Mouse (Mus musculus): ENCODE results near the gene Olfr809. TPM values are rescaled to one million over a fixed set of nuclear protein-coding genes. Genes with fewer than 3 reads are reported as not detected.

Olfr809 gene
- not detected in 2 replicates for polyA plus RNA-seq (2016; fragmentation: Nextera tagmentation; extraction: Ambion mirVana)

DNA sequence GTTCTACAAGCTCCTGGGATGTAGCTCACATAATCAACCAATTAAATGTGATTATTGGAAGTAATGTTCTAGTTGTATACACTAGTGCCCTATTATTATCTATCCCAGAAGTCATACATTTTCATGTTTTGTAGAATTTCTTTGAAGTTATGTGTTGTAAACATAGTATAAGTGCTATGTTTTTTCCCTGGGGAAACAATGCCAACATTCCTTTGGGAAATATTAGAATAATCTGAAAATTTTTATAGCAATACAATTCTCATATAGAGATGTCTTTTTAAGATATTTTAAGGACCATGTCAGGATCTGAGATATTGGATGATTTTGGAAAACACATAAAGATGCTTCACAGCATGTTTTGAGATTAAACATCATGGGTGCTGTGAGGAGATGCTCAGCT lies at the start of gene Olfr809:
TSS of gene Olfr809 (plus strand) at position 301 of the 400 bp plus-strand sequence.
- DNase-seq (ENCODE audit: extremely low spot score, low spot score): no peak
- Histone ChIP-seq H3K36me3 (replicated peaks) (no peaks in the 10 kb centered on the region), H3K9me3 (no peaks in the 10 kb centered on the region), H3K27me3 (ENCODE audit: poor library complexity, severe bottlenecking) (no peaks in the 10 kb centered on the region), H3K4me1 (no peaks in the 10 kb centered on the region), H3K27ac (no peak within 1 kb of the TSS), H3K4me3 (no peak within 1 kb of the TSS)

DNA sequence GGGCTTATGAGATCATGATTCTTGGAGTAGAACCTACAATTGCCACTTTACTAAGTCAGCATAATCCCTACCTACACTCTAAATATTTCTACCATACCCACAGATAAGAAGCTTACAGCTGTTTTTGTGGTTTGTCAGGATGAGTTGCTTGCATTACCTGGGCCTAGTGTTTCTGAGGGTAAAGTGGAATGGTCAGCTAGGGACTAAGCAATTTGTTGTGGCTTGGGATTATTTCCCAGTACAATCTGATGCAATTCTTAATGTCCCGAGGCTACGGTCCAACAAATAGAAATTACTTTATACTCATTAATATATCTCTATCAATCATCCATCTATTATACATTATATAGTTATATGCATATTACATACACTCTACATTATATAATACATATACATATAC lies 45.2 kb upstream of the Olfr809 start, which contains the start of gene Olfr805:
TSS of gene Olfr805 (minus strand) at position 101 of the 400 bp plus-strand sequence.
- H3K36me3 ChIP-seq (replicated peaks): no peaks in the 10 kb centered on the region
- no peaks in the 10 kb centered on the region for H3K4me1 ChIP-seq
- no peak within 1 kb of the TSS for H3K4me3 ChIP-seq
- no peak within 1 kb of the TSS for H3K27ac ChIP-seq
- 98% methylated on average over 2 of the region's 2 CpGs for WGBS
- DNase-seq (ENCODE audit: extremely low spot score, low spot score): no peak
- no peaks in the 10 kb centered on the region for H3K27me3 ChIP-seq (ENCODE audit: poor library complexity, severe bottlenecking)
- no peaks in the 10 kb centered on the region for H3K9me3 ChIP-seq

DNA sequence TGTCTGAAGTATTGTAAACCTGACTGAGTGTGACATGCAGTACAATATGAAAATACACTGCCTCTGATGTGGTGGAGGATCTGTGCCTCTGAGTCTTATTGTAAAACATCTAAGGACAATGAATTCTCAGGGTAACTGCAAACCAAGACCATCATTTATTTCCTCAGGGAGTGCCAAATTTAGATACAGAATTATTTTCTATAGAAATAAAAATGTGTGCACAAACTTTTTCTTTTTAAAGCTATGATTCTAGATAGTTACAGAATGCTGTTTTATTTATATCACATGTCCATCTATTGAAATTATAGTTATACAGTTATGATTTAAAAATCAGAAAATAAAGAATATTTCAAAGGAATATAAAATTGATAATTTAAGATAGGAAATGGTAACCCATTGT lies 32.6 kb upstream of the Olfr809 start, which contains the start of gene Olfr806:
TSS of gene Olfr806 (minus strand) at position 101 of the 400 bp plus-strand sequence.
- H3K4me3 ChIP-seq: no peak within 1 kb of the TSS
- no peaks in the 10 kb centered on the region for H3K27me3 ChIP-seq (ENCODE audit: poor library complexity, severe bottlenecking)
- no peaks in the 10 kb centered on the region for H3K36me3 ChIP-seq (replicated peaks)
- no peak within 1 kb of the TSS for H3K27ac ChIP-seq
- DNase-seq (ENCODE audit: extremely low spot score, low spot score): no peak
- H3K9me3 ChIP-seq: no peaks in the 10 kb centered on the region
- no peaks in the 10 kb centered on the region for H3K4me1 ChIP-seq

DNA sequence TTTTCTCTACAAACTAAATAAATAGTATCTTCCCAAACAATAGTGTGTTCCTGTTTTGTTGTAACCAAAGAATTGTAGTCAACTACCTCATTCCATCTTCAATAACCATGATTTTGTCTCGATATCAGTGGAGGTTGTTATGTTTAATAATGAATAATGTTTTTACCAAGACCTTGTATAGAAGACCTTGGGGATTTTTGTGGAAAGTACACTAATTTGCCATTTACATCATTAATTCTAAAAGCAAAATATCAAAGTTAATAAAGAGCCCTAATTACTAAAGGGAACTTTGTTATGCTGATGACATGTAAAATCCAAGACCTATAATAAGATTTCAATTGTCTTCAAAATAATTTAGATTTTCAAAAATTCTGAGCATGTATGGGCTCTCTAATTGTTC lies 16.7 kb upstream of the Olfr809 start, which contains the start of gene Olfr807:
TSS of gene Olfr807 (minus strand) at position 101 of the 400 bp plus-strand sequence.
- no peaks in the 10 kb centered on the region for H3K4me1 ChIP-seq
- DNase-seq (ENCODE audit: extremely low spot score, low spot score): no peak
- no peak within 1 kb of the TSS for H3K4me3 ChIP-seq
- no peaks in the 10 kb centered on the region for H3K27me3 ChIP-seq (ENCODE audit: poor library complexity, severe bottlenecking)
- H3K9me3 ChIP-seq: no peaks in the 10 kb centered on the region
- no peaks in the 10 kb centered on the region for H3K36me3 ChIP-seq (replicated peaks)
- WGBS: 88% methylated on average over 1 of the region's 1 CpGs
- no peak within 1 kb of the TSS for H3K27ac ChIP-seq

DNA sequence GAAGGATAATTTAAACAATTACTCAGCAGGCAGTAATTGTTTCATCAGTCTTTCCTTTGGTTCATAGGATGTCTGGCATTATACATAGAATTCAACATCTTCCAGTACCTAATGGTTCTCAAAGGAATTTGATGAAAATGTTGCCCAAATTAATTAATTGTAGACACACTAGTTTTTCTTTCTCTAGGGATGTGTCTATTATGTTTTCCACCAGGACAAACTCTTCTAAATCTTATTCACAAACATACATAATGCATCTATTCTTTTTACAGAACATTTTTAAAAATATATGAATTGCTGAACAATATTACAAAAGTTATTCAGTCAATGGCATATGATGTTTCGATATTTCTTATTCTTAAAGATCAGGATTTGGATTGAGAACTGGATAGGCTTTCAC lies 9.3 kb upstream of the Olfr809 start, which contains the start of gene Olfr808:
TSS of gene Olfr808 (plus strand) at position 301 of the 400 bp plus-strand sequence.
- Histone ChIP-seq H3K27me3 (ENCODE audit: poor library complexity, severe bottlenecking) (no peaks in the 10 kb centered on the region), H3K27ac (no peak within 1 kb of the TSS), H3K9me3 (no peaks in the 10 kb centered on the region), H3K4me1 (no peaks in the 10 kb centered on the region), H3K36me3 (replicated peaks) (no peaks in the 10 kb centered on the region), H3K4me3 (no peak within 1 kb of the TSS)
- WGBS: 89% methylated on average over 1 of the region's 1 CpGs
- no peak for DNase-seq (ENCODE audit: extremely low spot score, low spot score)

DNA sequence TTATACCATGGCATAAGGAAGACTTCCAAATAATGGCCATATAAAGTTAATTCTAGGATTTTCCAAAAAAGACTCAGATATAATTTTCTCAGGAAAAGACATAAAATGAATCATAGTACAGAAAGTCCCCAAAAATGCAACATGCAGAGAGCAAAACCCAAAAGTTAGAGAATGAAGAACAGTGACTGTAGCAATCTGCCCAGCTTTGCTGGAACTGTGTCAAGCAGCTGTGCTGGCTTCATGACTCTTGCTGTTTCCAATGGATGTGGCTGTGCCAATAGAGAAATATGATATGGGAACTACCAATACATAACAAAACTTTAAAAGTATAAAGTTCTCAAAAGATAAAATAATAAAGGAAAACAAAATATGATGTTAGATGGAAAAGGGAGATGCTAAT lies 3.7 kb downstream of the Olfr809 start:
- Histone ChIP-seq H3K4me3 (no peak overlapping the region), H3K27ac (no peak overlapping the region), H3K4me1 (no peaks in the 10 kb centered on the region), H3K27me3 (ENCODE audit: poor library complexity, severe bottlenecking) (no peaks in the 10 kb centered on the region), H3K9me3 (no peaks in the 10 kb centered on the region), H3K36me3 (replicated peaks) (no peaks in the 10 kb centered on the region)
- DNase-seq (ENCODE audit: extremely low spot score, low spot score): no peak

DNA sequence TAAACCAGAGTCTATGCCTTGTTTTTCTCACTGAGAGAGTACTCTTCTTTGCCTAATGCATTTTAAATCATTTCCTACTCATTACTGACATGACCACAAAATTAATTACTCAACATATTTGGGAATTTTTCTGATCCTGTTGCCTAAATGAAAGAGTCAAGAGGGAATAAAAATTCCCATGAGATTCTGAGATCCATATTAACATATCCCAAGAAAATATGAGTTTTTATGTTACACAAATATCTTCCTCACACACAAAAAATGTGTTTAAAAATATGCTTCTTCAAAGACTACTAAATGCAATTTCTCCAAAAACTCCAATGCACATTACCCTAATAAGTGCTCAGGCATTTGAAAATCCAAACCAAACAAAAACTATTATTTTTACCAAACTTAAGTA lies 20.4 kb downstream of the Olfr809 start, which contains the start of gene Olfr810:
TSS of gene Olfr810 (minus strand) at position 101 of the 400 bp plus-strand sequence.
- H3K27me3 ChIP-seq (ENCODE audit: poor library complexity, severe bottlenecking): no peaks in the 10 kb centered on the region
- no peak within 1 kb of the TSS for H3K4me3 ChIP-seq
- H3K27ac ChIP-seq: no peak within 1 kb of the TSS
- no peaks in the 10 kb centered on the region for H3K4me1 ChIP-seq
- H3K36me3 ChIP-seq (replicated peaks): no peaks in the 10 kb centered on the region
- H3K9me3 ChIP-seq: no peaks in the 10 kb centered on the region
- DNase-seq (ENCODE audit: extremely low spot score, low spot score): no peak

DNA sequence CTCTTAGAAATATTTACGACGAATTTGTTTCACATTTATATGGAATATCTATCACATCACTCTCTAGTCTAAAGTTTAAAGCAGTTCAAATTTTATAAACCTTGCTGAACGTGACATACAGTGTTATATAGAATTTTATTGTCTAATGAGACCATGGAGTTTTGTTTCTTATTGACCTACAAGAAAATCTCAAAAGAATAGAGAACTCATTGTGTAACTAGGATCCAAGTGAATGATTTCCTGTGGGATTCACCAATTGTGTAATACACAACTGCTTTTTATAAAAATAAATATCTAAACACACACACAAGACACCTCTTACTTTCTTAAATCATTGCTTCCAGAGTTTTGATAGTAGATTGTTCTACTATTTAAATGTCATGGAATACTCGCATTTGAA lies 29.9 kb downstream of the Olfr809 start, which contains the start of gene Olfr811:
TSS of gene Olfr811 (minus strand) at position 101 of the 400 bp plus-strand sequence.
- no peak within 1 kb of the TSS for H3K27ac ChIP-seq
- DNase-seq (ENCODE audit: extremely low spot score, low spot score): no peak
- no peaks in the 10 kb centered on the region for H3K9me3 ChIP-seq
- H3K4me3 ChIP-seq: no peak within 1 kb of the TSS
- WGBS: 88% methylated on average over 4 of the region's 4 CpGs
- no peaks in the 10 kb centered on the region for H3K36me3 ChIP-seq (replicated peaks)
- H3K4me1 ChIP-seq: no peaks in the 10 kb centered on the region
- H3K27me3 ChIP-seq (ENCODE audit: poor library complexity, severe bottlenecking): no peaks in the 10 kb centered on the region

Small RNA genes within 50 kb of the gene (microRNA-seq; reads per million reads assigned to microRNA genes)
- gene Gm24485: not detected

Other genes starting within 250 kb of the Olfr809 start
- gene Olfr792, start 235.5 kb upstream of the Olfr809 start, polyA plus RNA-seq (2016; fragmentation: Nextera tagmentation; extraction: Ambion mirVana): not detected in 2 replicates
- not detected in 2 replicates for gene Olfr794, start 207.0 kb upstream of the Olfr809 start, polyA plus RNA-seq (2016; fragmentation: Nextera tagmentation; extraction: Ambion mirVana)
- gene Olfr796, start 162.1 kb upstream of the Olfr809 start, polyA plus RNA-seq (2016; fragmentation: Nextera tagmentation; extraction: Ambion mirVana): not detected in 2 replicates
- not detected in 2 replicates for gene Olfr798, start 146.7 kb upstream of the Olfr809 start, polyA plus RNA-seq (2016; fragmentation: Nextera tagmentation; extraction: Ambion mirVana)
- gene Olfr799, start 137.2 kb upstream of the Olfr809 start, polyA plus RNA-seq (2016; fragmentation: Nextera tagmentation; extraction: Ambion mirVana): not detected in 2 replicates
- not detected in 2 replicates for gene Olfr800, start 116.9 kb upstream of the Olfr809 start, polyA plus RNA-seq (2016; fragmentation: Nextera tagmentation; extraction: Ambion mirVana)
- gene Olfr801, start 100.8 kb upstream of the Olfr809 start, polyA plus RNA-seq (2016; fragmentation: Nextera tagmentation; extraction: Ambion mirVana): not detected in 2 replicates
- not detected in 2 replicates for gene Olfr802, start 86.5 kb upstream of the Olfr809 start, polyA plus RNA-seq (2016; fragmentation: Nextera tagmentation; extraction: Ambion mirVana)
- not detected in 2 replicates for gene Olfr803, start 80.4 kb upstream of the Olfr809 start, polyA plus RNA-seq (2016; fragmentation: Nextera tagmentation; extraction: Ambion mirVana)
- not detected in 2 replicates for gene Olfr804, start 71.4 kb upstream of the Olfr809 start, polyA plus RNA-seq (2016; fragmentation: Nextera tagmentation; extraction: Ambion mirVana)
- not detected in 2 replicates for gene Olfr805, start 45.3 kb upstream of the Olfr809 start, polyA plus RNA-seq (2016; fragmentation: Nextera tagmentation; extraction: Ambion mirVana)
- gene Olfr806, start 32.7 kb upstream of the Olfr809 start, polyA plus RNA-seq (2016; fragmentation: Nextera tagmentation; extraction: Ambion mirVana): not detected in 2 replicates
- gene Olfr807, start 16.8 kb upstream of the Olfr809 start, polyA plus RNA-seq (2016; fragmentation: Nextera tagmentation; extraction: Ambion mirVana): not detected in 2 replicates
- gene Olfr808, start 9.2 kb upstream of the Olfr809 start, polyA plus RNA-seq (2016; fragmentation: Nextera tagmentation; extraction: Ambion mirVana): not detected in 2 replicates
- gene Olfr810, start 20.3 kb downstream of the Olfr809 start, polyA plus RNA-seq (2016; fragmentation: Nextera tagmentation; extraction: Ambion mirVana): not detected in 2 replicates
- gene Olfr811, start 29.8 kb downstream of the Olfr809 start, polyA plus RNA-seq (2016; fragmentation: Nextera tagmentation; extraction: Ambion mirVana): not detected in 2 replicates
- not detected in 2 replicates for gene Olfr812, start 71.5 kb downstream of the Olfr809 start, polyA plus RNA-seq (2016; fragmentation: Nextera tagmentation; extraction: Ambion mirVana)
- not detected in 2 replicates for gene Olfr813, start 80.7 kb downstream of the Olfr809 start, polyA plus RNA-seq (2016; fragmentation: Nextera tagmentation; extraction: Ambion mirVana)
- gene Olfr814, start 105.2 kb downstream of the Olfr809 start, polyA plus RNA-seq (2016; fragmentation: Nextera tagmentation; extraction: Ambion mirVana): not detected in 2 replicates
- not detected in 2 replicates for gene Olfr815, start 131.2 kb downstream of the Olfr809 start, polyA plus RNA-seq (2016; fragmentation: Nextera tagmentation; extraction: Ambion mirVana)
- gene Olfr816, start 141.0 kb downstream of the Olfr809 start, polyA plus RNA-seq (2016; fragmentation: Nextera tagmentation; extraction: Ambion mirVana): not detected in 2 replicates
- gene Olfr818, start 174.5 kb downstream of the Olfr809 start, polyA plus RNA-seq (2016; fragmentation: Nextera tagmentation; extraction: Ambion mirVana): not detected in 2 replicates
- not detected in 2 replicates for gene Olfr819, start 192.6 kb downstream of the Olfr809 start, polyA plus RNA-seq (2016; fragmentation: Nextera tagmentation; extraction: Ambion mirVana)
- gene Olfr247, start 201.5 kb downstream of the Olfr809 start, polyA plus RNA-seq (2016; fragmentation: Nextera tagmentation; extraction: Ambion mirVana): not detected in 2 replicates
- not detected in 2 replicates for gene Gm10310, start 210.4 kb downstream of the Olfr809 start, polyA plus RNA-seq (2016; fragmentation: Nextera tagmentation; extraction: Ambion mirVana)
- not detected in 2 replicates for gene Olfr820, start 238.0 kb downstream of the Olfr809 start, polyA plus RNA-seq (2016; fragmentation: Nextera tagmentation; extraction: Ambion mirVana)